Mouse (Mus musculus) brain, embryonic 18.5 days (tissue): ENCODE results near the gene Ubtf.

ENCODE experiments used
- DNase-seq: peaks from one replicate; pipeline ENCODE4 v3.0.0-alpha.2; 2012; ENCODE audit warnings: low read depth, low spot score

Ubtf gene

DNA sequence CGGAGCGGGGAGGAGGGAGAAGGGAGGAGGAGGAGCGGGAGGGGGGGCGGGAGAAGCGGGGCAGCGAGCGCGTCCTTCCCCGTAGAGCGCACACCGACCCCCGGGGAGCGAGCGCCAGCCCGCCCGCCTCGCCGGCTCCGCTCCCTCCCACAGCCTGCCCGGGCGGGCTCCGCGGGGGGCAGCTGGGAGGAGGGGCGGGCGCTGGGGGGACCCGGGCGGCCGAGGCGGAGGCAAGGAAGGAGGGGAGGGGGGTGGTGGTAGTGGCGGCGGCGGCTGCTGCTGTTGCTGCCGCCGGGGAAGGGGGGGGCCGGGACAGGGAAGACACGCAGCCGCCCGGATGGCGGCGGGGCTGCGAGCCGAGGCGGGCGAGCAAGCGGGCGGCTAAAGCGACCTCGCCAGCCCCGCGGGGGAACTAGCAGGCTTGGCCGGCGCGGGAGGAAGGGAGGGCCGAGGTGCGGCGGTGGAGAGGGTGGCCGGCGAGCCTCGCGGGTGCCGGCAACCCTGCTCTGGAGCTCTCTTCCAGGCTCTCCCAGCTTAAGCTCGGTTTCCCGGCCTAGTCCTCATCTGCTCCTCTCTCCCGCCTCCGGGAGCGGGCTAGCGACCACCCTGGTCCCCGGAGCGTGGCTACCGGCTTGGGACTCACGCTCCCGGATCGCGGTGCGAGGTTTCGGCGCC is 1.5 kb downstream of the Ubtf start:
- DNase-seq: no peak

DNA sequence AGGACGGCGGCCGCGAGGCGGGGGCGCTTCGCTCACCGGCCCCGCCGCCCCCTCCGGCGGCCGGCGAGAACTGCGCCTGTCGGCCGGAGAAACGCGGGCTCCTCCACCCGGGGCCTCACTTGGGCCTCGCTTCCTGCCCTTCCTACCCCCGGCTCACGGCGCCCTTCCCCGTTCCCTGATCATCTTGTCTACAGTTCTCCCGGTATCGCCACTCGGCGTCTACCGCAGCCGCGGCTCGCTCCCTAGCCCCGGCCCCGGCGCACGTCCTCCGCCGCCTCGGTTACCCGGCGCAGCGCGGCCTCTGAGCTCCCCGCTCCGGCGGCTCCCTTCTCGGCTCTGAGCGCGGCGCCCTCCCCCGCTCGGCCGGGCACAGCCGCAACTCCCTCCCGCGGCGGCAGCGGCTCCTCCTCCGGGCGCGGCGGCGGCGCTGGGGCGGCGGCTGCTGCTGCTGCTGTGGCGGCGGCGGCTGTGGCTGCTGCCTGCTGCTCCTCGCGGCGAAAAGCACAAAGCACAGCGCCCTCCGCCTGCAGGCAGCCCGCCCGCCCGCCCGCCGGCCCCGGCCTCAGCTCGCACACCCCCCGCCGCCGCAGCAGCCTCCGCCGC is 2.1 kb downstream of the Ubtf start:
- no peak for DNase-seq

DNA sequence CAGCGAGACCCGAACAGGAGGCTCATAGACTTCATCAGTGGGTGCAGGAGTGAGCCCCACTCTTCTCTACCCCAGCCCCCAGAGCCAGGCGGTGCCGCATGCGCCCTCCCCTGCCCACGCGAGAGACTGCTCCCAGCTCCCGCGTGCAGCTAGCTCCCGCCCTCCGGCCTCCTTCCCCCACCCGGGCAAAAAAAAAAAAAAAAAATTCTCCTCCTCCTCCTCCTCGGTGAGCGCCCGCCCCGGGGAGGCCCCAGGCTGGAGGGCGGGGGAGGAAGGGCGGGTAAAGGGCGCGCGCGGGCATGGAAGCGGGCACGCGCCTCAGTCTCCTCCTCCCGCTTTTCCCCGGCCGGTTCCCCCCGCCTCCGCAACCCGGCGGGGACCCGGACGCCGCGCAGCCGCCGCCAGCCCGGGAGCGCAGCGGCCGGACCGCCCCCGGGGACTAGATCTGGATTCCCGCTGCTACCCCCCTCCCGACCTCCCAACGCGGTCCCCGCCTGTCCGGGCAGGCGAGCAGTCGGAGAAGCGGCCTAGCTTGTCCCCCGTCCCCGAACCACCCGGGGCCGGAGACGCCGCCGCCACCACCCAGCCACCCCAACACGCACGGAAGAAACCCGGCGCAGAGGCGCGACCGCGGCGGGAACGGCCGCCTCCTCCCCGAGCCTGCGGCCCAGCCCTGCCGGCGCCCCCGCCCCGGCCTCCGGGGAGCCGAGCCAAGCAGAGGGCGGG is 2.8 kb downstream of the Ubtf start:
- DNase-seq: no peak

- DNase-seq: no peak
Measured at GRCm38 (mm10) chr11:102315690-102316571, 3.6 kb downstream of the Ubtf start.

DNA sequence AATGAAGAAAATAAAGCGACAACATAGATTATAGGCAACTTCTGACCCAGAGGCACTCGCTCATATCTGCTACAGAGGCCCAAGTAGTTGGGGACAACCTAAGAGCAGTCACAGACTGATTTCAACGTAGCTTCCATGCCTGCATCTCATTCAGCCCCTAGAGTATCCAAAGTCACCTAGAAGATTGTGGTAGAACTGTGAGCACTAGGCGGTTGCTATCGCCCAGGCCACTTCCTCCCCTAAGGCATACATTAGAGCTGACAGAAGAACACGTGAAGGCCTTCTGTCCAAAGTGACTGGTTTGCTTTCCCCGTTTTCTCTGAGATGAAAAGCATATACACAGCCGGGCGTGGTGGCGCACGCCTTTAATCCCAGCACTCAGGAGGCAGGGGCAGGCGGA is 5.2 kb downstream of the Ubtf start:
- no peak for DNase-seq

- DNase-seq: no peak
Measured at GRCm38 (mm10) chr11:102312586-102312985, 7.0 kb downstream of the Ubtf start.

- no peak for DNase-seq
Measured at GRCm38 (mm10) chr11:102311966-102312365, 7.6 kb downstream of the Ubtf start.

GRCm38 (mm10) chr11:102310768-102311695 is 8.5 kb downstream of the Ubtf start:
- no peak for DNase-seq

- DNase-seq: no peak
Measured at GRCm38 (mm10) chr11:102309821-102310617, 9.5 kb downstream of the Ubtf start.

DNA sequence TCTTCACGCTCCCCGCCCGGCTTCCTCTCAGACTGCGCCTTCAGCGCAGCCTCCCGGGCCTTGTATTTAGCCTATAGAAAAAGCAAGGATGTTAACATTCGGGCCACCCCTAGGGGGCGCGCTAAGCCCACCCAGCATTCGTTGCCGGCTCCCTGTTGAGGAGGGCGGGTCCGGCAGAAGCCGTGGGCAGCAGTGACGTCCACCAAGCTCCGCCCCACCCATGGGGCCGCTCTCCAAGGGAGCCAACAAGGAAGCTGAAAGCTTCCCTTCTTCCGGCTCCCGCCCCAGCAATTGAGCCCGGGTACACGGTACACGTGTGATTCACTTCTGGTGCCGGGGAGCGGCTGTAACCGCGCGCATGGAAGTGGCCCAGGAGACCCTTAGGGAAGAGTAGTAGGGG is 10.6 kb downstream of the Ubtf start:
- peak; percentile 86 for DNase-seq

DNA sequence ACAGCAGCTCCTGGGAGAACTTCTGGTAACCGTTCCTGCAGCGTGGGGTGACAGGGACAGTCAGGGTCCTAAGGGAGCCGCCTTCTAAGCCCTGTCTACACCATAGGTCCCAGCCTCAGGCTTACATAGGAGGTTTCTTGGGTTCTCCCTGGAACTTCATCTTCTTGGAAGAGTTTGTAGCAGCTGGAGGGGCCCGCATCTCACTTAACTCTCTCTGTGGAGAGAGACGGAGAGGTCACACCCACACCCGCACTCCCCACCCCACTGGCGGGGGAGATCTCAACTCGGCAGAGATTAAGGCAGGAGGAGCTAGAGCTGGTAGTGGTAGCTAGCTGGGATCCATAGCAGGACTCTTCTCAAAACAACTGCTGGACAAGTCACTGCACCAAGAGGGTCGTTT is 11.4 kb downstream of the Ubtf start:
- no peak for DNase-seq

DNA sequence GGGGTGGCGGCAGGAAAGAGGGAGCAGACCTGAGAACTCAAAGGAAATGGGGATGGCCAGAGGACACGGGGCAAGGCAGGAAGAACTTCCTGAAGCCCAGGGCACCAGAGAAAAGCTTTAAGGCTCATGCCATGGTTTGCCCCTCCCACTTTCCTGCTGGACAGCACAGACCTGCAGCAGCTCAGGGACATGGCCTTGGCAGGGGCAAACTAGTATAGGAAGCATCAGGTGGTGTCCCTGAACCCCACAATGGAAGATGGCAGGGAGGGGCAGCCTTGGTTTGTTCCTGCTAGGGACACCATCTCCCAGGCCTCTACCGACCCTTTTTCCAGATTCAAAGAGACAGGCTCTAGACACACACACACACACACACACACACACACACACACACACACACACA is 14.2 kb downstream of the Ubtf start:
- DNase-seq: no peak

GRCm38 (mm10) chr11:102304141-102304540 is 15.4 kb downstream of the Ubtf start:
- no peak for DNase-seq

- no peak for DNase-seq
Measured at GRCm38 (mm10) chr11:102299839-102300238, 19.7 kb downstream of the Ubtf start.

DNA sequence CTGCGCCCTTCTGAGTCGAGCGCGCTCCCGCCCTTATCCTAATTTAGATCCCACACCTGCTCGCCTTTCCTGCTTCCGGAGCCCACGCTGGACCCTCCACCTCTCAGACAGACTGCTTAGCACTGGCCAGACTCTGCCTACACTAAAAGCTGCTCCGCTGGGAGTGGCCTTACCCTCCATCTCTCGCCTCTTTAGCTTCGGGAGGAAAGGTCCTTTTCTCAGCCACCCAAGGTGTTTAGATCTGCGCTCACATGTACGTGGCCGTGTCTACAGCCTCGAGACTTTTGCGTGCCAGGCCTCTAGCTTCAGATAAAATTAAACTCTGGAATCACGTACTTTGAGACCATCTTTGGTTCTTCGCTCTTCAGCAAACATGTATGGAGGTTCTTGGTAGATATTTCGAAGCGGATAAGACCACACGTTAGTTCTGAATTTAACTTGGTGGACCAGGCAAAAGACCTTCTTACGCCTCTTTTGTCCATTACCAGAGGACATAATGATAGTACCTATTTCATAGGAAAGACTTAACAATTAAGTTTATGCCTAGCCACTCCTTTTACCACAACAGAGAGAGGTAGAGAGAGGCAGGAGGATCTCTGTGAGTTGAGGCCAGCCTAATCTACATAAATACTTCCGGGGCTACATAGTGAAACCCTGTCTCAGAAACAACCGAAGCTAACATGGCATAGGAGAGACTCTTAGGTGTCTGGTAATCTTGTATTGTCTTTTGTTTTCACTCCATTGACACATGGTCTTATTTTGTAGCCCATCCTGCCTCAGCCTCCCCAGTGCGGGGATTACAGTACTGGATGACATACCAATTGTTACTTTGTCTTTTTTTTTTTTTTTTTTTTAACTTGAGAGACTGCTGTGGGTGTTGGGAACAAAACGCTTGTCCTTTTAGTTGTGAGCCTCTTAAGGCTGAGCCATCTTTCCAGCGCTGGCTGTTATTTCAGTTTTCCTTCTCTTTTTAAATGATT is 21.7 kb downstream of the Ubtf start:
- no peak for DNase-seq

DNA sequence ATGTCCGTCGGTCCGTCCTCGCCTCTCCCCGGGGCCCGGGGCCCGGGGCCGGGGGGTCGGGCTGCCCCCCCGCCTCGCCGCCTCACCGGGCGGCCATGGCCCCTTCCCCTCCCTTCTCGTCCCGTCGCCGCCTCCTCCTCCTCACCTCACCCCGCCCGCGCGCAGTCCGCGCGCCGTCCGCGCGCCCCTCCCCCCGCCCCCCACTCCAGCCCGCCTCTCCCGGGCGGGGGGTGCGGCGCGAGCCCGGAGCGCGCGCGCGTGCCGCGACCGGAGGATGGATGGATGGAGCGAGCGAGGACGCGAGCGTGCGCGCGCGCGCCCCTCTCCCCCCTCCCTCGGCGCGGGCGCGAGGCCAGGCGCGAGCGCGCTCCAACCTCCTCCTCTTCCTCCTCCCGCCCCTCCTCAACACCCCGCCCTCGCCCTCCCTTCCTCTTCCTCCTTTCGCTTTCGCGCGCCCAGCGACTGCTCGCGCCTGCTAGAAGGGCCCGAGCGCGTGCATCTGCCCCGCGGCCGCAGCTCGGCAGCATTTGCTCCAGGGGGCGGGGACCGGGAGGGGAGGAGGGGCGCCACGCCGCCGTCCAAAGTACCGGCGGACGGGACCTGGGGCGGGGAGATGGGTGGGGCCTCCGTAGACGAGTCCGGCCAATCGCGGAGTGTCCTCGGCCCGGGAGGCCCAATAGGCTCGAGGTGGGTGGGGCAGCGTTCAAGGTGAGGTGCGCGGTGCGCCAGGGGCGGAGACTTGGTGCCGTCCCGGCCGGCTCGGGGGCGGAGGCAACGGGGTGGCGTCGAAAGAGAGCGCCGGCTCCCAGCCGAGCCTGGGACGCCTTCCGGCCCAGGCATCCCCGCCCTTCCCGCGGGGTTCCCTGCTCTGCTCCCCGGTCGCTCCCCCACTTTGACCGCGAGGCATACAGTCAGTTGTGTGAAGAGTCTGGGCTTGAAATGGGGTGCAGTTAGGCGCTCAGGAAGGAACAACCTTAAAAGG is 22.8 kb downstream of the Ubtf start, which contains the start of gene Atxn7l3:
Atxn7l3 (minus strand) TSS at position 141 of the 982 bp plus-strand sequence.
- peak; percentile 96 for DNase-seq
